Mouse (Mus musculus): ENCODE measurements around the gene Macrod1. TPM values are rescaled to one million over a fixed set of nuclear protein-coding genes. Genes with fewer than 3 reads are reported as not detected.

Macrod1 gene
- polyA plus RNA-seq, 1 experiment from 2014 or later = 4.4 TPM

DNA sequence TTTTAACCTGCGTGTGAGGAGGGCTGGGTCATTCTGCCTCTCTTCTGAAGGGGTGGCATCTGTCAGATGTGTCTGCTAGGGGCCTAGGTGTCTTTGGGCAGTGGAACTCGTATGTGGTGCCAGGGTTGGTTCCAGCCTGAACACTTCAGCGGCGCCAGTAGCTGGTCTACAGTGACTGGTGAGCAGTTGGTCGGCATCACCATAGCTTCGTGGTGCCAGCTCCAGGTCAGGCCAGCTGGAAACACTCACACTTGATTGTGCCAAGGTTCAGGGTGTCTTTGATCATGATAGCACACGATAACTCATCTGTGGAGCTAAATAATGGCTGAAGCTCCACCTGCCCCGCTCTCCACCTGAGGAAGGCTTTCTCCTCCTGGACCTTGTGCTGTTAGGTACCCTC lies 6.3 kb downstream of the Macrod1 start:
- Histone ChIP-seq H3K27ac (no peak overlapping the region), H3K36me3 (no peaks in the 10 kb centered on the region; the same call in 1 of the 2 replicates), H3K9me3 (replicated peaks) (no peaks in the 10 kb centered on the region), H3K4me3 (no peak overlapping the region), H3K27me3 (ENCODE audit: low read depth, poor library complexity, severe bottlenecking) (peaks cover 78% of the 10 kb centered on the region), H3K4me1 (peaks cover 32% of the 10 kb centered on the region)
- DNase-seq (ENCODE audit: low spot score) = no peak
- 88% methylated on average over 8 of the region's 8 CpGs for WGBS

- no peaks in the 10 kb centered on the region for H3K9me3 ChIP-seq (replicated peaks)
- peak; percentile 95 for DNase-seq (ENCODE audit: low spot score)
- peaks cover 79% of the 10 kb centered on the region for H3K27me3 ChIP-seq (ENCODE audit: low read depth, poor library complexity, severe bottlenecking)
- no peaks in the 10 kb centered on the region; the same call in 1 of the 2 replicates for H3K36me3 ChIP-seq
- WGBS = 2% methylated on average over 3 of the region's 3 CpGs
- H3K4me3 ChIP-seq = no peak overlapping the region
- H3K27ac ChIP-seq = no peak overlapping the region
- H3K4me1 ChIP-seq = peaks cover 41% of the 10 kb centered on the region
Measured at GRCm38 (mm10) chr19:7064571-7064970, 8.0 kb downstream of the Macrod1 start.

- peak overlapping the region; percentile 68 for H3K27ac ChIP-seq
- WGBS = 32% methylated on average over 15 of the region's 15 CpGs
- H3K36me3 ChIP-seq = no peaks in the 10 kb centered on the region; the same call in 1 of the 2 replicates
- H3K27me3 ChIP-seq (ENCODE audit: low read depth, poor library complexity, severe bottlenecking) = peaks cover 76% of the 10 kb centered on the region
- H3K4me3 ChIP-seq = peak overlapping the region; percentile 19; the same call in 1 of the 2 replicates
- H3K4me1 ChIP-seq = peaks cover 58% of the 10 kb centered on the region
- DNase-seq (ENCODE audit: low spot score) = no peak
- no peaks in the 10 kb centered on the region for H3K9me3 ChIP-seq (replicated peaks)
Measured at GRCm38 (mm10) chr19:7066034-7066827, 9.6 kb downstream of the Macrod1 start.

- Histone ChIP-seq H3K4me3 (peak overlapping the region; percentile 19; the same call in 1 of the 2 replicates), H3K27me3 (ENCODE audit: low read depth, poor library complexity, severe bottlenecking) (peaks cover 76% of the 10 kb centered on the region), H3K27ac (peak overlapping the region; percentile 68), H3K9me3 (replicated peaks) (no peaks in the 10 kb centered on the region), H3K4me1 (peaks cover 64% of the 10 kb centered on the region), H3K36me3 (no peaks in the 10 kb centered on the region; the same call in 1 of the 2 replicates)
- DNase-seq (ENCODE audit: low spot score) = no peak
- WGBS = 36% methylated on average over 8 of the region's 8 CpGs
Measured at GRCm38 (mm10) chr19:7066828-7067342, 10.3 kb downstream of the Macrod1 start.

DNA sequence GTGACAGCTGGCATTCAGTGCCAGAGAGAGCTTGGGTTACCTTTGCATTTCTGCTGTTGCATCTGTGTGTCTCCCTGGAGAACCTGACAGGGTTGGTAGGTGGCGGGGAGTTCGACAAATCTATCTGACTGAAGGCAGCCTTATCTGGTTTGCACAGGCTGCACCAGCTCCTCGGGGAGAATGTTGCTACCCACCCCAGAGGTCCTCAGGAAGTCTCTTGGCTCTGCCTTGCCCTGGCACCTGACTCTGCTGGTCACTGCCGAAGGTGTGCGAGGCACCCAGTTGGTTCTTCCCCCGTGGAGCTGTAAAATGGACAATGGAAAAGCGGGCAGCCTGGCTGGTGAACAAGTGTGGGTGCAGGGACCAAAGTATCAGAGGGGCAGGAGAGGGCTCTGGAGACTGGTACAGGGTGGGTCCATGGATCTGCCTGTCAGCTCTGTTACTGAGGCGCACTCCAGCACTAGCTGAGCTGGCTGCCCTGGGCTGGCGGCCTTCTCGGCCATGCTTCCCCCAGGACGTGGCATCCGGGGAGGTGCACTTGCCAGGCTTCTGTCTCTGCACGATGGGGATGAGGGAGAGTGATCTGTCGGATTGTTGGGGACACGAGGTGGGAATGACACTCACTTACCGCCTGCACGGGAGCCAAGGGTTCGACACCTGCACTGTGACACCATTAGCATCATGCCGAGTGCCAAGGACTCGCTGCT lies 10.9 kb downstream of the Macrod1 start:
- Histone ChIP-seq H3K4me1 (peaks cover 71% of the 10 kb centered on the region), H3K4me3 (peak overlapping the region; percentile 5; the same call in 1 of the 2 replicates), H3K9me3 (replicated peaks) (no peaks in the 10 kb centered on the region), H3K36me3 (no peaks in the 10 kb centered on the region; the same call in 1 of the 2 replicates), H3K27ac (0 out of 2 replicates have a peak overlapping the region, but pooled peaks have one; percentile 68), H3K27me3 (ENCODE audit: low read depth, poor library complexity, severe bottlenecking) (peaks cover 82% of the 10 kb centered on the region)
- WGBS = 42% methylated on average over 20 of the region's 20 CpGs
- DNase-seq (ENCODE audit: low spot score) = no peak

DNA sequence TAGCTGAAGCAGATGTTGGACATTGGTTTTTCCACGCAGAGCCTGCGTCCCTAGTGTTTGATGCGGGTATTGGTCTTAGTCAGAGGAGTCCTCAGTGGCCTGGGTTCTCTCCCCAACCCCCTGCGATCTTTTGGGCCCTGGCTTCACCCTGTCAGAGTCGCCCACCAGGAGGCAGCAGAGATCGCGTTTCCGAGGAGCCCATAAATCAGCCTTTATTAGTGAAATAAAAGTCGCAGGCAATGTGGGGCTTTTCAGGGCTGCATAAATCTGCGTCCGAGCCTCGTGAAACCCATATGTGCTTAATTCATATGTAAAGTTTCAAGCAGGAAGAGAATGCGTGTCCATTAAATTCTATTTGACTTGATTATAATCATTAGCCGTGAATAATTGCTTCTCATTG lies 11.5 kb downstream of the Macrod1 start:
- WGBS = 4% methylated on average over 14 of the region's 14 CpGs
- Histone ChIP-seq H3K4me3 (peak overlapping the region; percentile 5; the same call in 1 of the 2 replicates), H3K36me3 (no peaks in the 10 kb centered on the region; the same call in 1 of the 2 replicates), H3K4me1 (peaks cover 77% of the 10 kb centered on the region), H3K27ac (peak overlapping the region; percentile 79; the same call in 1 of the 2 replicates), H3K9me3 (replicated peaks) (no peaks in the 10 kb centered on the region), H3K27me3 (ENCODE audit: low read depth, poor library complexity, severe bottlenecking) (peaks cover 83% of the 10 kb centered on the region)
- DNase-seq (ENCODE audit: low spot score) = peak; percentile 91

- Histone ChIP-seq H3K4me1 (peaks cover 79% of the 10 kb centered on the region), H3K4me3 (0 out of 2 replicates have a peak overlapping the region, but pooled peaks have one; percentile 5), H3K27ac (peak overlapping the region; percentile 79), H3K27me3 (ENCODE audit: low read depth, poor library complexity, severe bottlenecking) (peaks cover 86% of the 10 kb centered on the region), H3K9me3 (replicated peaks) (no peaks in the 10 kb centered on the region), H3K36me3 (no peaks in the 10 kb centered on the region; the same call in 1 of the 2 replicates)
- DNase-seq (ENCODE audit: low spot score) = no peak
- WGBS = 41% methylated on average over 11 of the region's 11 CpGs
Measured at GRCm38 (mm10) chr19:7068661-7069531, 12.3 kb downstream of the Macrod1 start.

DNA sequence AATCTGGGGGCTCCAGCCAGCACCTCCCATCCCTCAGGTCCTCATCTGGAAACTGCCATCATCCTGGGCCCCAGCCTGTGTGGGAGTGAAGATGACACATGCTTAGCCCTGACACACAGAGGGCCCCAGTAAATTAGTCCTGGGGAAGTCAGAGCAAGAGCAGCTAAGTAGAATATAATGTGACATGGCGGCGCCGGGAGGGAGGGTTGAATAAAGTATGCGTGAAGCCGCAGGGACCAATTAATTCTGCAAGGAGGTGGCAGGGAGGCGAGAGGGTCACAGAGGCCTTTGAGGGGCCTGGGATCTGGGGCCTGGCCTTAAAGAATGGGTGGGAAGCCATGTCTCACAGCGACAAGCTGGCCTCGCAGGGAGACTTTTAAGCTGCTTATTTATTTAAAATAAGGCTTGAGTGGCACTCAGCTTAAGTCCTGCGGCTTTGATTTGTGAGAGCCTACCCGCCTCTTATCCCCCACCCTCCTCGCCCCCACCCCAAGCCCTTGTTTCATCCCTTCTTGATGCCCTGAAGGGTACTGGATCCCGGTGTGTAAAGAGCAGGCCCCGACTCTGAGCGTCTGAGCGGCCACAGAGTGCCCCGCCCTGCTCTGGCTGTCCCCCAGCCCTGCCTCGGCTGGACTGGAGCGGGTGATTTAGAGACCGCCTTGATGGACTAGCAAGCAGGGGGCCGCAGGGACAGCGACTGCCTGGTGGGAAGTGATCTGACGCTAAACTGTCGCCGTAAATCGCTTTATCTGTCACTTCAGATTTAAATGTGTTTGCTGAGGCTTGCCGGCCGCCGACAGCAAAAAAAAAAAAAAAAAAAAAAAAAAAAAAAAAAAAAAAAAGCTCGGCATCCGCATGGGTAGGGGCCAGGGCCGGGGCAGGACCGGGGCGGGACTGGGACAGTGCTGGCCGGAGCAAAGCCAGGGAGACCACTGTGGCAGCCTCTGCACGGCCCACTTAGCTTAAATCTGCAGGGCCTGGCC lies 13.5 kb downstream of the Macrod1 start:
- Histone ChIP-seq H3K4me1 (peaks cover 77% of the 10 kb centered on the region), H3K27me3 (ENCODE audit: low read depth, poor library complexity, severe bottlenecking) (peaks cover 93% of the 10 kb centered on the region), H3K27ac (peak overlapping the region; percentile 79), H3K36me3 (no peaks in the 10 kb centered on the region; the same call in 1 of the 2 replicates), H3K4me3 (peak overlapping the region; percentile 39), H3K9me3 (replicated peaks) (no peaks in the 10 kb centered on the region)
- WGBS = under 1% methylated on average over 32 of the region's 35 CpGs
- peak; percentile 77 for DNase-seq (ENCODE audit: low spot score)

DNA sequence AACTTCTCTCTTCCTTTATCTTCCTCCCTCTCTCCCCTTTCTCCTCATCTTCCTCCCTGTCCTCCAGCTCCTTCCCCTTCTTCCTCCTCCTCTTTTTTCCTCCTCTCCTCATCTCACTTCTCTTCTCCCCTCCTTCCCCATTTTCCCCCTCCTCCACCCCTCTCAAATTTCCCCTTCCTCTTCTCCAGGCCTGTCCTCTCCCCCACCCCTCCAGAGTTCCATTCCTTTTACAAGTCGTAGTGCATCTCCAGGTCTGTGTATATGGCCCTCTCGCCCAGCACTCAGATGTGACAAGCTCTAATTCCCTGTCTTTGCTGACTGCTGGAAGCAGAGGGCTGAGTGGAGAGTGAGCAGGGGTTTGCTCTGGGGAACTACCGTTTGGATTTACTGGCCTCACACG lies 14.2 kb downstream of the Macrod1 start:
- Histone ChIP-seq H3K27me3 (ENCODE audit: low read depth, poor library complexity, severe bottlenecking) (peaks cover 93% of the 10 kb centered on the region), H3K4me3 (peak overlapping the region; percentile 39), H3K9me3 (replicated peaks) (no peaks in the 10 kb centered on the region), H3K27ac (peak overlapping the region; percentile 79), H3K36me3 (no peaks in the 10 kb centered on the region; the same call in 1 of the 2 replicates), H3K4me1 (peaks cover 77% of the 10 kb centered on the region)
- DNase-seq (ENCODE audit: low spot score) = no peak
- whole genome bisulfite sequencing = 4% methylated on average over 4 of the region's 4 CpGs

DNA sequence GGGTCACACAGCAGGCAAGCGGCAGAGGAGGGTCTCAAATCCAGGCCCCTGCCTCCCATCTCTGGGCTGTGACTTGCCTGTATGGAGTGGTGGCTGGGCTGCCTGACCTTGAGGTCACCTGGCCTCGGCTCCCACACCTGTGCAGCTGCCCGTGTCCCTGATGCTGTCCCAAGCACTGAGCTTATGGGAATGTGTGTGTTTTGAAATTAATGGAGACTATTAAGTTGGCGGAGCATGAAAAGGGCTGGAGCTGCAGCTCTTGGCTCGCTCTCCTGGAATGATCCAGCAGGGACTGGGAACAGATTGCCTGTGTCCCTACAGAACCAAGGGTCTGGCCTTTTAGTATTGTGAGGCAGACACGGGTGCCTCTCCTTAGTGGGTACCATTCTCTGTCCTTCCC lies 15.6 kb downstream of the Macrod1 start:
- H3K4me1 ChIP-seq = peaks cover 64% of the 10 kb centered on the region
- no peaks in the 10 kb centered on the region for H3K9me3 ChIP-seq (replicated peaks)
- no peaks in the 10 kb centered on the region for H3K36me3 ChIP-seq
- peak overlapping the region; percentile 37; the same call in 1 of the 2 replicates for H3K27ac ChIP-seq
- H3K4me3 ChIP-seq = no peak overlapping the region
- H3K27me3 ChIP-seq (ENCODE audit: low read depth, poor library complexity, severe bottlenecking) = peaks cover 91% of the 10 kb centered on the region
- DNase-seq (ENCODE audit: low spot score) = no peak
- WGBS = 64% methylated on average over 6 of the region's 6 CpGs
